Mouse (Mus musculus) heart, postnatal 14 days (tissue): Measurements from ENCODE around the gene Ano6. TPM values are rescaled to one million over a fixed set of nuclear protein-coding genes. Genes with fewer than 3 reads are reported as not detected.

Source experiments
- DNase-seq, 2 experiments: peaks; one replicate each; pipeline ENCODE4 v3.0.0; 2021 to 2022
- intact Hi-C: fragments of 180-260 bp; cut with DNase I; formaldehyde crosslinking; loops from one replicate; pipeline ENCODE4 v1.15.1; 2025
- total RNA-seq, 2 experiments: library from RNA; stranded (reverse); gene quantifications; 2 replicates each; pipeline ENCODE4 v1.2.3; 2021

Gene Ano6
- total RNA-seq, 2 experiments from 2014 or later: 38.9 to 39.7 TPM

- intact Hi-C loops: no loop called here
- DNase-seq: no peak
Observed at GRCm38 (mm10) chr15:95846102-95846501, 55.5 kb downstream of the Ano6 start.

GRCm38 (mm10) chr15:95848493-95849064, 57.9 kb downstream of the Ano6 start:
- DNase-seq: no peak
- intact Hi-C loops: no loop called here

DNA sequence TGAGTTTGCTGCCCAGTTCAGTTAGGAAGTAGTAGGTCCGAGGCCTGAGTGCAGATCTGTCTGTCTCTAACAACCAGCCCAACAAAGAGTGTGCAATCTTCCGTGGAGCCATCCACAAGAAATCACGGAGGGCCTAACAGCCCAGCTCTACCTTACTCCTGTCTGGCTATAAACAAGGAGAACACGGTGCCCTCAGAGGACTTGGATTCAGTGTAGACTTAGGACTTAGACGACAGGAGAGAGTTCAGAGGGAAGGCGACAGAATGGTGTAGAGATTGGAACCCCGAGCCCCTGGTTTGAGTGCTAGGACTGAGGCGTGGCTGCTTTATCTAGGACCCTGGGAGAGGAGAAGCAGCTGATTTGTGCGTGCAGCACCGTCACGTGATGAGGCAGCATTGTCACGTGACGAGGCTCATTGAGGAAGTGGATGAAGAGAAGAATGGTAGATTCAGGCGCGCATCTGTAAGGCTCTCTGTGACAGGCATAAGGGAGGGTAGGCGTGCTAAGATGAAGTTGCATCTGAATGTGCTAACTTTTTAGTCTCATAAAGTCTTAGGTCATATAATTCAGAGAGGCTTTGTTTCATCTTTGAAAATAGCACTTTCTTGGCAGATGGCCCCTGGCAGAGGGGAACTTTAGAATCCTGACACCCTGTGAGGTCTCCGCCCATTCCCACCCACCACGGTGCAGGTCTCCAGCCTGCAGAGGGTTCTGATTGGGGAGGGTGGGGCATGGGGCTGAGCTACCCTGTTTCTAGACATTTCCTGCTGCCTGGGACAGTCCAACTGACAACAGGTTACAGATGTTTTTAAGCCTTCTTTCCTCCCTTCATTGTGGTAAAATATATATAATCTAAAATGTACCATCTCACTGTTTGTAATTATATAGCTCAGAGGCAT, 59.1 kb downstream of the Ano6 start:
- intact Hi-C loops: no loop called here

GRCm38 (mm10) chr15:95850546-95850945, 59.9 kb downstream of the Ano6 start:
- no peak for DNase-seq
- intact Hi-C loops: no loop called here

More for the DNA sequence above, 59.1 kb downstream of the Ano6 start:
- no peak for DNase-seq

DNA sequence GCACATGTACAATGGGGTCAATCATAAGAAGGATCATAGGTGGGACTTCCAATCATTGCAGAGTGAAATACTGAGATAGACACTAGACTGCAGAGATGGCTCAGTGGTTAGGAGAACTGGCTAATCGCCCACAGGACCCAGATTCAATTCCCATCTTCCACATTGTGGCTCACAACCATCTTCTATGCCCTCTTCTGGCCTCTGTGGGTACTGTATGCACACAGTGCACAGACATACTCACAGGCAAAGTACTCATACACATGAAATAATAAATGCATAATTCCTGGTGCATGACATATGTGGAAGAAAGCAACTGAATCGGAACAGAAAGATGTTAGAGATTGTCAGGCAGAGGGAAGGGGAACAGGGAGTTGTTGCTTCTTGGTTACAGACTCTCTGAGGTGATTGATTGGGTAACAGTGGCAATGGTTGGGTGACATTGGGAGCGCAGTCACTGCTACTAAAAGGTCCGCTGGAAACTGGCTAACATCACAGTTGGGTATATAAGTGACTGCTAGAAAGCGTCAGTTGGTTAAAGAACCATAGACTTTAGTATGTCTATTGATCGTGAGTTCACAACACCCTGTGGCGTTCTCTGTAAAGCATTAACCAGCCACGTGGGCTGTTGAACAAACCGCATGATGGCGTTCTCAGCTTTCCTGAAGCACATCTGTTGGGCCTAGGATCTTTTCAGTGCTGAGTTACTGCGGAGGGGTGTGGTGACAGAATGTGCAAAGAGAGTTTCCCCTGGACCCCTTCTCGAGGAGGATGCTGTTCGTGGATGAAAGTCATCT, 64.6 kb downstream of the Ano6 start:
- no peak for DNase-seq
- intact Hi-C loops: no loop called here

DNA sequence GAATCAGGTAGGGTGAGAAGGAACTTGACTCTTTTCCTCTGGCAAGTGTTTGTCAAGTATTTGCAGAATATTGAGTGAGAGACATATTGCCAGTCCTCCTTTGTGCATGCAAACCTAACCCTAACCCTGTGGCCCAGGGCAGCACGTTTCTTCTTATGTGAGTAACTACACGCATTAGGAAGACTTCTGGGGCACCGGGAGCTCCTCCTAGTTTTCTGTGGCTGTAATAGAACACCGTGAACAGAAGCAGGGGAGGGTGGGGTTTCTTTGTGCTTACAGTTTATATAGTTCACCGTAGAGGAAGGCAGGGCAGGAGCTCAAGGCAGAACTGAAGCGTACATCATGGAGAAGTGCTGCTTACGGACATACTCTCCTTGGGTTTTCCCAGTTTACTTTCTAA, 65.3 kb downstream of the Ano6 start:
- intact Hi-C loops: no loop called here
- DNase-seq: no peak

DNA sequence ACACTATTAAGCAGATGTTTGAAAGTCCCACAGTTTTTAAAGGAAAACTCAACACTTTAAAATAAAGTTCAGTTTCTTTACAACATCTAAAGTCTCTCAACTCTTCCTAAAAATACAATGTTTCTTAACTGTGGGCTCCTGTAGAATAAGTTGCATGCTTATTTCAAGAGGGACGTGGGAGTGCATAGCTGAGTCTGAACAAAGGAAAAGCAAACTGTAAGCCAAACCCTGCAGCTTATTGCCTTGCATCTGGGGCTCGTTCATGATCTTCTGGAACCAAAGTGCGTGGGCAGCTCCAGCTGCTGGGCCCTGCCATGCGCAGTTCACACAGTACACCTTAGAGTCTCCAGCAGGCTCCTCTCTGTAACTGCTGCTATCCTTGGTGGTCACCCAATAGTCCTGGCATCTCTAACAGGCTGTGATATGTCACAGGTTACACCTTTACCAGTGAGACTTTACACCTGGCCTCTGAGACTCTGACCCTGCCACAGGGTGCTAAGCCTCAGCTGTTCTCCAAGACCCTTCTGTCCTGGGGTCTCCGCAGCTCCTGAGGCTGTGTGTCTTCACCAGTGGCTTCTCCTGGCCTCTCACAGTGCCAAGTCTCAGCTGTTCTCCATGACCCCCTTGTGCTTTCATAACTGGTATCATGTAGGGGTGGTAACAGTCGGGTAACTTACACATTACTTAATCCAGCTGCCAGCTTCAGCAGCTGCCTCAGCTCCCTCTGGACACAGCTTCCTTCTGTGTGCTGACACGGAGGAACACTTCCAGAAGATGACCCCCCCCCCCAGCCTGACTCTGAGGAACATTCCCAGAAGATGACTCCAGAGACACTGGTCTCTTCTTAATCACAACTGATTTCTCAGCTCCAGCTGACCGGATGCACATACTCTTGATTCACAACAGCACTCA, 66.3 kb downstream of the Ano6 start:
- intact Hi-C loops: no loop called here
- DNase-seq: no peak

- intact Hi-C loops: no loop called here
- no peak for DNase-seq
Observed at GRCm38 (mm10) chr15:95858876-95859655, 68.4 kb downstream of the Ano6 start.

DNA sequence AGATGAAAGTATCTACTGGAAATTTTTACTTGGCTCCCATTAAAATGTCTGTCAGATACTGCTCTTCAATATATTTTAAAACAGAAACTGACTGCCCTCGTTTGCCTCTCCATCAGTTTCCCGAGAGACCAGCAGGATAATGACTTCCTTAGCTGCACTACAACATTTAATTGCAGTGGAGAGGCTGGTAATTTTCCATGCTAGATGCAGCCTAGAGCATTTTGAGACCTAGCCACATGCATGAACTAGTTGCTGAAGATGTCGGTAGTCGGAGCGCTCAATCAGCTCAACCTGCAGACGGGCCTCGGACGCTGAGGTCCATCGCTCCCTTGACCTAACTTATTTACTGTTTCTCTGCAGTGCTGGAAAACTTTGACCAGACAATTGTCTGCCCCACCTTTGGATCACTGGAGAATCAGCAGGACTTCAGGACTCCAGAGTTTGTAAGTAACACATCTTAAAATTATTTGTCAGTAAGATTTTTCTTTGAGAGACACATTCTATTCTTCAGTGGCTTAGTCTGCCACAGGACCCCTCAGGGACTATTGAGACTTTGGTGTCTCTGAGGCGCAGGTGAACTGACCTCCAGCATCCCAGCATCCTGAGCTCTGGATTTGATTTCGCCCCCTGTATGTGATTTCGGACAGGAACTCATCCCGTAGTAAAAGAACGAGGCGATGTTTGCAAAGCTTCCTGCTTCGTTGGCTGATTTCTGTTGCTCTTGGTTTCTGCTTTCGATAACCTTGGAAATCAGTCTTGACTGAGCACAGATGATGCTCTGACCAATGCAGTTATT, 73.4 kb downstream of the Ano6 start:
- intact Hi-C loops: no loop called here
- DNase-seq: no peak

GRCm38 (mm10) chr15:95865311-95866100, 74.9 kb downstream of the Ano6 start:
- intact Hi-C loops: no loop called here
- no peak for DNase-seq

GRCm38 (mm10) chr15:95868172-95868571, 77.5 kb downstream of the Ano6 start:
- DNase-seq: no peak

GRCm38 (mm10) chr15:95869611-95870010, 79.0 kb downstream of the Ano6 start:
- intact Hi-C loops: no loop called here

More at GRCm38 (mm10) chr15:95868172-95868571, 77.5 kb downstream of the Ano6 start:
- intact Hi-C loops: no loop called here

DNA sequence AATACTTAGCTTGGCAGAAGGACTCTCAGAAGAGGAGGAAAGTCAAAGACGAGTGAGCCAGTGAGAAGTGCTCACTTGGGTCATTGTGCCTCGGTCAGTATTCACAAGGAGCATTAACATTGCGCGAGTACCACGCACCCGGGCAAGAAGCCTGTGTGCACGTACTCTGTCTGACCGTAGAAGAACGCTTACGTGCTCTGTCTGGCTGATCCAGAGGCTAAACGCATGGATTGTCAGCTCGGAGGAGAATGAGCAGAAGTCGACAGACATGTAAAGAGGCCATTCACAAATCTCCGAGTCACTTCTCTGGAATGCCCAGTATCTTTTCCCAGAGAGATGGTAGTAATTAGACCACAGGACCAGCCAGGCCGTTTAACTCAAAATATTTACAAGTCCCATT, 81.0 kb downstream of the Ano6 start:
- DNase-seq: no peak
- intact Hi-C loops: no loop called here

More at GRCm38 (mm10) chr15:95869611-95870010, 79.0 kb downstream of the Ano6 start:
- DNase-seq: no peak

DNA sequence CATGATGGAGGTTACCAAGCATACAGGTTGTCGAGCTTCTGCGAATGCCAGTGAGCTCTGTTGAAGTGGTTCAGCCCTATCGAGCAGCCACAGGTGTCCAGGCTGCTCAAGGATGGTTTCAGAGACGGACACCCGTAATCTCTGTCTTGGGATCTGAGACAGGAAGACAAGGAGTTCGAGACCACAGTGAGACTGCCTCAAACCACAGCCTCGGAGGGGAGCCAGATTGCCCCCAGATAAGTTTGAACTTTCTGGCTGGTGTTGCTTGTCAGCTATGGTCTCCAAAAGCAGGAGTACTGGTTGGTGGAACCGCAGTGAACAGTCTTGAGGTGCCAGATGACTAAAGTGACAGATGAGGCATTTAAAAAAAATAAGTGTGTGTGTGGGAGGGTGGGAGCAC, 81.8 kb downstream of the Ano6 start:
- no peak for DNase-seq
- intact Hi-C loops: no loop called here

DNA sequence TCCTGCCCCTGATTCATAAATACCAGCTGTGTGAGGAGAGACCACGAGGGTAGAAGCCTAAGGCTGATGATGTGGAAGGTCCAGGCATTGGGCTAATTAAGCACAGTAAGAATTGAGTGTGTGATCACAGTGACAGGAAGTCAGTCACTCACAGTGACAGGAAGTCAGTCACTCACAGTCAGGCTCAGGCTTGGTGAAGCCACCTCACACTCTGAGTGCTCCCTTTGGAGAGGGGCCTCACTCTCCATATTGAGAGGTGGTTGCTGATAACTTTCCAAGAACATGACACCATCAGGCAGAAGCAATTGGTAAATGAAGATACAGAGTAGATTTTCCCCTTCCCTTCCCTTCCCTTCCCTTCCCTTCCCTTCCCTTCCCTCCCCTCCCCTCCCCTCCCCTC, 82.6 kb downstream of the Ano6 start:
- intact Hi-C loops: no loop called here
- no peak for DNase-seq

GRCm38 (mm10) chr15:95874216-95874615, 83.6 kb downstream of the Ano6 start:
- intact Hi-C loops: no loop called here
- no peak for DNase-seq

DNA sequence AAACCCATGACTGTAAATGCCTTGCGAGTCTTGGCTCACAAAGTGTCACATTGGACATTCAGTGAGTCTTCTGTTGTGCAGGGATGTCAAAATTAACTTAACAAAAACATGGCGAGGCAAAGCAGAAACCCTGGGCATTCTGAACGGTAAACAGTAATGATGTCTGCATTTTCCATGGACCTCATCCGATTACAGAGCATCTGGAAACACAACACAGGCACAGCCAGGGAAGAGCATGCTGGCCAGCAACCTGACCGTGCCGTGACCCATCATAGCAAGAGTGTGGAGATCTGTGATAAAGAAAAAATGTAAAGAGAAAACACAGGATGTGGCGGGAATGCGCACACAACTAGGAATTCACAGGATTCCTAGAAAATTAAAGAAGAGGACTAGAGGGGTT, 84.1 kb downstream of the Ano6 start:
- intact Hi-C loops: no loop called here
- no peak for DNase-seq

- no peak for DNase-seq
- intact Hi-C loops: no loop called here
Observed at GRCm38 (mm10) chr15:95875898-95876297, 85.3 kb downstream of the Ano6 start.
